Mouse (Mus musculus) limb, embryonic 12.5 days (tissue): ENCODE measurements at regions not wholly inside any gene's neighbourhood (a gene's known extent, or its start where the extent isn't known, plus 50 kb on each side); places are given as distances from the start of the nearest gene placed in this dataset.

Experiments
- ATAC-seq: fragments of 200-750 bp; cut with Nextera tagmentation; 2 replicates; pipeline ENCODE4 v1.8.0; 2017; ENCODE audit warnings: low read depth, moderate TSS enrichment; ENCODE audit not compliant: insufficient number of reproducible peaks, insufficient read depth, low FRiP score, low TSS enrichment
- H3K27ac ChIP-seq: fragments of 300-500 bp; sonication (generic); 2 replicates; pipeline ENCODE4 v1.5.1; 2016; ENCODE audit warnings: mild to moderate bottlenecking, moderate library complexity
- H3K27me3 ChIP-seq: fragments of 300-500 bp; sonication (generic); 2 replicates; pipeline ENCODE4 v1.6.1; 2016; ENCODE audit warnings: mild to moderate bottlenecking, moderate library complexity
- H3K36me3 ChIP-seq: fragments of 300-500 bp; sonication (generic); 2 replicates; pipeline ENCODE4 v1.6.1; 2016; ENCODE audit warnings: mild to moderate bottlenecking, moderate library complexity
- H3K4me1 ChIP-seq: fragments of 300-500 bp; sonication (generic); replicated peaks from 2 replicates; pipeline ENCODE4 v1.6.1; 2016
- H3K4me2 ChIP-seq: fragments of 300-500 bp; sonication (generic); 2 replicates; pipeline ENCODE4 v1.6.1; 2016; ENCODE audit warnings: mild to moderate bottlenecking, moderate library complexity
- H3K4me3 ChIP-seq: fragments of 300-500 bp; sonication (generic); replicated peaks from 2 replicates; pipeline ENCODE4 v1.5.1; 2016; ENCODE audit warnings: mild to moderate bottlenecking
- H3K9ac ChIP-seq: fragments of 300-500 bp; sonication (generic); replicated peaks from 2 replicates; pipeline ENCODE4 v1.6.1; 2016; ENCODE audit warnings: mild to moderate bottlenecking, moderate library complexity
- H3K9me3 ChIP-seq: fragments of 300-500 bp; sonication (generic); 2 replicates; pipeline ENCODE4 v1.6.1; 2016; ENCODE audit warnings: mild to moderate bottlenecking, moderate library complexity
- WGBS: fragments of 180-500 bp; shearing (Covaris S2); methylation state at CpG from one replicate; pipeline ENCODE4 v1.1.7; 2016; 5-methylcytosine and 5-hydroxymethylcytosine counted together

DNA sequence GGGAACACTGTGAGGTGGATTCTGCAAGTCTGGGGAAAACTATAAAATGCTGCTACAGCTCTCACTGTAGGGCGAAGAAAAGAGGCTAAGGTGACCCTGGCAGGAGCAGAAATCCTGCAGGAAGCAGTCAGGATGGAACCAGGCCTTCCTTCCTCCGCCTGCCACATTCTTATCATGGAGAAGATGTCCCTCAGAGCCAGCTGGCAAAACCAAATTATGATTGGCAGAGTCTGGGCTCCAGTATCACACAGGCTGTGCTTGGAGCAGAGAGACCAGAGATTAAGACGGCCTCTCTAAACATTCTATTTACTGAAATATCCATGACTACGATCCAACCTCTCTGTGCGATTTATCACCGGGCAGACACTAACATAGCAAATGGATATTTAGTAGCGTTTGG, 92.2 kb upstream of the Max start:
- ATAC-seq = no peak
- Histone ChIP-seq H3K4me2 (no peak overlapping the region), H3K27me3 (peaks cover 1% of the 10 kb centered on the region; the same call in 1 of the 2 replicates), H3K27ac (no peak overlapping the region), H3K9me3 (no peaks in the 10 kb centered on the region), H3K4me1 (0 out of 2 replicates have a peak, but pooled peaks cover 9% of the 10 kb centered on the region), H3K36me3 (no peaks in the 10 kb centered on the region), H3K9ac (no peak overlapping the region), H3K4me3 (no peak overlapping the region)
- WGBS = 94% methylated on average over 7 of the region's 7 CpGs

DNA sequence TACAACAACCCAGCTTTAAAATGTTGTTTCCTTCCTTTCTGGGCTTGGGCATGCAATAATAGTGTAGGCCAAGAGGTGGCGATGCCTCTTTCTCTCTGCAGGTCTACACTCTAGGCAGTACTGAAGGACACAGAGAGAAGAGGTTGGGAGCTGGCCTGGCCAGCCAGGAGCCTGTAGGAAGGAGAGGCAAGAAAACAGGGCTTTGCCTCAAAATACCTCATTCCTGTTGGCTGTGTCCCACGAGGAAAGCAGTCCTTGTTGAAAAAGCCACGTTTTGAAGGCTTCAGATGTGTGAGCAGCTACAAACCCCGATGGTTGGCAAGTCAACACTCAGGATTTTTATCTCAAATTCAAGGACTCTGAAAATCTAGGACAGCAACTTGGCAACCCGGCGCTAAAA, 90.9 kb upstream of the Max start:
- H3K9me3 ChIP-seq = no peaks in the 10 kb centered on the region
- H3K27me3 ChIP-seq = peaks cover 14% of the 10 kb centered on the region
- H3K4me2 ChIP-seq = no peak overlapping the region
- H3K4me3 ChIP-seq = no peak overlapping the region
- 0 out of 2 replicates have a peak, but pooled peaks cover 9% of the 10 kb centered on the region for H3K4me1 ChIP-seq
- H3K27ac ChIP-seq = no peak overlapping the region
- no peak for ATAC-seq
- 76% methylated on average over 6 of the region's 6 CpGs for WGBS
- no peaks in the 10 kb centered on the region for H3K36me3 ChIP-seq
- H3K9ac ChIP-seq = no peak overlapping the region

GRCm38 (mm10) chr12:77048380-77048779, 86.4 kb upstream of the Max start:
- peaks cover 25% of the 10 kb centered on the region; the same call in 1 of the 2 replicates for H3K27me3 ChIP-seq
- ATAC-seq = no peak
- peaks cover 12% of the 10 kb centered on the region; the same call in 1 of the 2 replicates for H3K4me1 ChIP-seq
- H3K4me3 ChIP-seq = no peak overlapping the region
- H3K4me2 ChIP-seq = no peak overlapping the region
- H3K27ac ChIP-seq = no peak overlapping the region
- H3K9ac ChIP-seq = no peak overlapping the region
- no peaks in the 10 kb centered on the region for H3K36me3 ChIP-seq
- no peaks in the 10 kb centered on the region for H3K9me3 ChIP-seq
- WGBS = 40% methylated on average over 11 of the region's 11 CpGs

- Histone ChIP-seq H3K9ac (no peak overlapping the region), H3K4me1 (peaks cover 15% of the 10 kb centered on the region; the same call in 1 of the 2 replicates), H3K9me3 (no peaks in the 10 kb centered on the region), H3K4me3 (no peak overlapping the region), H3K27ac (no peak overlapping the region), H3K36me3 (no peaks in the 10 kb centered on the region), H3K4me2 (no peak overlapping the region), H3K27me3 (peaks cover 25% of the 10 kb centered on the region; the same call in 1 of the 2 replicates)
- 81% methylated on average over 1 of the region's 1 CpGs for WGBS
- ATAC-seq = no peak
These were observed 85.3 kb upstream of the Max start for GRCm38 (mm10) chr12:77047273-77047672.

DNA sequence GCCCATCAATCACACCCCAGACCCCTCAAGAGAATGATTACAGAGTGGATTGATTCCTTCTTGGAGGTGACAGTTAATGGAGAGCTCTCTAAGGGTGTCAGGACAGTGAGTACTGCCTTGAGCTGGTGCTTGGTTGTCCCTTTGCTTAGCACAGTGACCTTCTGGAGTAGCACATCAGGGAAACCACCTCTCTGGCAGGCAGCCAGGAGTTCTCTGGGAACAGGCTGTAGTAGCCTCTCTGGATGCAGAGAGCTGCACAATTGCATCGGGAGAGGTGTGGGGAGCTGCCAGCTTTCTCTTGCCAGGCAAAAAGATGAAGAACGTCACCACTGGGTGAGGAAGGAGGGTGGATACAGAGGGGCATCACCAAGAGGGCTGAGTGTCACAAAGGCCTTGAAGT, 84.0 kb upstream of the Max start:
- no peak overlapping the region for H3K27ac ChIP-seq
- H3K27me3 ChIP-seq = peaks cover 25% of the 10 kb centered on the region; the same call in 1 of the 2 replicates
- WGBS = 49% methylated on average over 2 of the region's 2 CpGs
- peaks cover 20% of the 10 kb centered on the region; the same call in 1 of the 2 replicates for H3K4me1 ChIP-seq
- no peak for ATAC-seq
- no peaks in the 10 kb centered on the region for H3K36me3 ChIP-seq
- no peak overlapping the region for H3K4me2 ChIP-seq
- no peak overlapping the region for H3K9ac ChIP-seq
- H3K4me3 ChIP-seq = no peak overlapping the region
- H3K9me3 ChIP-seq = no peaks in the 10 kb centered on the region

DNA sequence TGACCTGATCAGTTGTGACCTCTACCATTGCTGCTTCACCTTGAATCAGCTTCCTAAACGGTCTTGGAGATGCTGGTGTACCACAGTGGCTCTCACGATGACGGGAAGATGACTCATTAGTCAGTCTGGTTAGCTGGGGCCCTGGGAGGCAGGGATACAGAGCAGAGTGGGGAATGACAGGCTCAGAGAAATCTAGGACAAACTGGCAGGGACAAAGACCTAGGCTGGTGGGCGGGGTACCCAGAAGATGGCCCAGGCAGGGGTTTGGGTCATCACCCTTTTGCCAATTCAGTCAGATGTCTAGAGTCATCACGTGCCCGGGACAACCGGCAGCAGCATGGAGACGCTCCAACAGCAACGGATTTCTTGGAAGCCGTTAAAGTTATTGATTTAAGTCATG, 83.4 kb upstream of the Max start:
- H3K36me3 ChIP-seq = no peaks in the 10 kb centered on the region
- H3K27me3 ChIP-seq = peaks cover 25% of the 10 kb centered on the region; the same call in 1 of the 2 replicates
- WGBS = 76% methylated on average over 10 of the region's 10 CpGs
- no peak overlapping the region for H3K27ac ChIP-seq
- H3K9ac ChIP-seq = no peak overlapping the region
- ATAC-seq = no peak
- H3K4me3 ChIP-seq = no peak overlapping the region
- no peak overlapping the region for H3K4me2 ChIP-seq
- no peaks in the 10 kb centered on the region for H3K9me3 ChIP-seq
- H3K4me1 ChIP-seq = peaks cover 16% of the 10 kb centered on the region; the same call in 1 of the 2 replicates

DNA sequence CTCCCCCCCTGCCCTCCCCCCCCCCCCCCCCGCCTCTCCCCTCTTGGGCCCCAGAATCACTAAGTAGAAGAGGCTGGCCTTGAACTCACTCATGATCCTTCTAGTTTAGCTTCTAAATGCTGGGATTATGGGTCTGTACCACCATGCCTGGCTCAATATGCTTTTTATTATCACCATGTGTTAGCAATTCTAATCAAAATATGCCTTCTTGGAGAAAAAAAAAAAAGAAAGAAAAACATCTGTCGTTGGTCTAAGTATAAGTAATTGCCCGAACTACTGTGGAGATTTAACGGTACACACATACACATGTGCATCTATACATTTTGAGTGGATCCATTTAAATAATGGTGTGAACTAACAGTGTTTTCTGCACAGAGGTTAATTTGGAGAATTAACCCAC, 80.4 kb upstream of the Max start:
- H3K9ac ChIP-seq = no peak overlapping the region
- peaks cover 8% of the 10 kb centered on the region for H3K27me3 ChIP-seq
- H3K4me2 ChIP-seq = no peak overlapping the region
- no peak overlapping the region for H3K4me3 ChIP-seq
- H3K36me3 ChIP-seq = no peaks in the 10 kb centered on the region
- 0 out of 2 replicates have a peak, but pooled peaks have one; percentile 48 for ATAC-seq
- no peaks in the 10 kb centered on the region for H3K9me3 ChIP-seq
- peaks cover 16% of the 10 kb centered on the region; the same call in 1 of the 2 replicates for H3K4me1 ChIP-seq
- WGBS = 25% methylated on average over 3 of the region's 4 CpGs
- peak overlapping the region; percentile 32; the same call in 1 of the 2 replicates for H3K27ac ChIP-seq

- no peak for ATAC-seq
- Histone ChIP-seq H3K4me3 (no peak overlapping the region), H3K36me3 (no peaks in the 10 kb centered on the region), H3K27me3 (peaks cover 8% of the 10 kb centered on the region), H3K27ac (no peak overlapping the region), H3K9ac (no peak overlapping the region), H3K4me1 (peaks cover 14% of the 10 kb centered on the region; the same call in 1 of the 2 replicates), H3K4me2 (no peak overlapping the region), H3K9me3 (no peaks in the 10 kb centered on the region)
- 25% methylated on average over 5 of the region's 5 CpGs for WGBS
These were observed 79.1 kb upstream of the Max start for GRCm38 (mm10) chr12:77041141-77041540.

DNA sequence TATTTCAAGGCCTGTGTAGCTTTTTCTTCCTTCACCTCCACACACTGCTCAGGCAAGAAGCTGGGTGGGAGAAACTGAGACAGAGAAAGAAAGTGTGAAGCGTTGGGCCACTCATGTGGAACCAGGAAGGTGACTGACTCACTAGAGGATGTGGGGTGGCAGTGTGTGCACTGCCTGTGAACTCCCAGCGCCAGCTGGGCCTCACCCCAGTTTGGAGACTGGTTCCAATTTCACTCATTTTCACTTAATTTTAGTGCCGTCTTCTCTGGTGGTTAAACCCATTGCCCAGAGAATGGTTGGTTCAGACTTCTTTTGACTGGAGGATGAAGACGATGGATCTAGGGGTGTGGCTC, 77.9 kb upstream of the Max start:
- 78% methylated on average over 4 of the region's 4 CpGs for WGBS
- ATAC-seq = no peak

GRCm38 (mm10) chr12:77039295-77039952, 77.4 kb upstream of the Max start:
- no peak overlapping the region for H3K4me3 ChIP-seq
- 91% methylated on average over 17 of the region's 17 CpGs for WGBS
- no peak for ATAC-seq

More for the DNA sequence above, 77.9 kb upstream of the Max start:
- Histone ChIP-seq H3K9ac (no peak overlapping the region), H3K27ac (no peak overlapping the region), H3K9me3 (no peaks in the 10 kb centered on the region), H3K4me1 (0 out of 2 replicates have a peak, but pooled peaks cover 9% of the 10 kb centered on the region), H3K4me3 (no peak overlapping the region), H3K27me3 (peaks cover 4% of the 10 kb centered on the region), H3K36me3 (no peaks in the 10 kb centered on the region), H3K4me2 (no peak overlapping the region)

DNA sequence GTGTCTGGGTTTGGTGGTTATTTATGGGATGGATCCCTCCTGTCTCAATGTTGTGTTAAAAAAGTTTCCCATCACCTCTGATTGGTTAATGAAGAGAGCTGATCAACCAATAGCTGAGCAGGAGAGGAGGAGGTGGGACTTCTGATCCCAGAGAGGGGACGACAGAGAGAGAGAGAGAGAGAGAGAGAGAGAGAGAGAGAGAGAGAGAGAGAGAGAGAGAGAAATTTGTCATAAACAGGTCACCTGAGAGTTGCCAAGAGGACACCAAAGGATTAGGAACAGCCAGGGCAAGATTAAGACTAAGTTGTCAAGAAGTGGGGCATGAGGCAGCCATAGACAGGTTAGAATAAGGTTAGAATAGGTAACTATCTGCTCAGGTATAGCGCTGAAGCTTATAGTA, 73.7 kb upstream of the Max start:
- no peak overlapping the region for H3K9ac ChIP-seq
- 58% methylated on average over 2 of the region's 2 CpGs for WGBS

More at GRCm38 (mm10) chr12:77039295-77039952, 77.4 kb upstream of the Max start:
- no peak overlapping the region for H3K9ac ChIP-seq
- H3K27me3 ChIP-seq = no peaks in the 10 kb centered on the region; the same call in 1 of the 2 replicates
- H3K4me2 ChIP-seq = no peak overlapping the region
- no peaks in the 10 kb centered on the region for H3K9me3 ChIP-seq
- H3K36me3 ChIP-seq = no peaks in the 10 kb centered on the region
- H3K4me1 ChIP-seq = 0 out of 2 replicates have a peak, but pooled peaks cover 9% of the 10 kb centered on the region
- H3K27ac ChIP-seq = no peak overlapping the region

DNA sequence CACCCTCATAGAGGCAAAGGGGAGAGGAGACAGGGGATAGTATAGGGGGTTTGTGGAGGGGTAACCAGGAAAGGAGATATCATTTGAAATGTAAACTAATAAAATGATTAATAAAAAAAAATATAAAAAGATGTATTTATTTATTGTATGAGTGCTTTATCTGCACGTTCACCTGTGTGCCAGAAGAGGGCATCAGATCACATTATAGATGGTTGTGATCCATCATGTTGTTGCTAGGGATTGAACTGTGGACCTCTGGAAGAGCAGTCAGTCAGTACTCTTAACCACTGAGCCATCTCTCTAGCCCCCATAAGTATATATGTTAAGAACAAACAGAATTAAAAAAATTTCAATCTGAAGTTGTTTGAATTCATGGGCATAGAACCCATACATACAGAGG, 69.4 kb upstream of the Max start:
- H3K27ac ChIP-seq = no peak overlapping the region
- H3K4me3 ChIP-seq = no peak overlapping the region
- H3K9ac ChIP-seq = no peak overlapping the region
- ATAC-seq = no peak
- 56% methylated on average over 1 of the region's 1 CpGs for WGBS
- no peaks in the 10 kb centered on the region for H3K27me3 ChIP-seq
- H3K4me1 ChIP-seq = no peaks in the 10 kb centered on the region
- no peak overlapping the region for H3K4me2 ChIP-seq
- H3K36me3 ChIP-seq = no peaks in the 10 kb centered on the region
- no peaks in the 10 kb centered on the region for H3K9me3 ChIP-seq

More for the DNA sequence above, 73.7 kb upstream of the Max start:
- Histone ChIP-seq H3K4me1 (no peaks in the 10 kb centered on the region), H3K9me3 (no peaks in the 10 kb centered on the region), H3K4me3 (no peak overlapping the region), H3K27me3 (no peaks in the 10 kb centered on the region; the same call in 1 of the 2 replicates), H3K36me3 (no peaks in the 10 kb centered on the region), H3K4me2 (no peak overlapping the region), H3K27ac (no peak overlapping the region)
- ATAC-seq = no peak
